Mouse (Mus musculus): ENCODE measurements around the gene Klhdc4.
A peak's percentile ranks its signal among the peaks of the same experiment; 100 is the strongest.

Klhdc4 gene

GRCm38 (mm10) chr8:121751407-121751806, 78.0 kb downstream of the Klhdc4 start:
- DNase-seq (ENCODE audit: low spot score), result peak; percentile 88

- no peak for DNase-seq (ENCODE audit: low spot score)
Observed at GRCm38 (mm10) chr8:121750512-121750911, 78.9 kb downstream of the Klhdc4 start.

GRCm38 (mm10) chr8:121749501-121749900, 79.9 kb downstream of the Klhdc4 start:
- DNase-seq (ENCODE audit: low spot score), result no peak

All from testis, postnatal 10 days (tissue).